Mouse (Mus musculus) adrenal gland, postnatal 4 days (tissue): Measurements from ENCODE around the gene Car5b. TPM values are rescaled to one million over a fixed set of nuclear protein-coding genes. Genes with fewer than 3 reads are reported as not detected.

ENCODE experiments used
- DNase-seq, 2 experiments: peaks; one replicate each; pipeline ENCODE4 v3.0.0; 2021 to 2022; ENCODE audit warnings: low spot score in 2 of 2, mixed read lengths in 2 of 2
- long read RNA-seq, 2 experiments: library from polyadenylated mRNA; stranded (forward); transcript quantifications; one replicate each; pipeline ENCODE4 v2.0.0; 2021
- total RNA-seq, 2 experiments: library from RNA; stranded (reverse); gene quantifications; 2 replicates each; pipeline ENCODE4 v1.2.3; 2021

The Car5b gene
- total RNA-seq, result 1 to 10 TPM; 1.5 to 4.2 TPM
- long read RNA-seq, experiment 1, result 0 reads
- long read RNA-seq, experiment 2, partial matches to known transcripts, result 0 of 1 reads
- long read RNA-seq, experiment 2, other reads (novel, unspliced or antisense), result 0 of 1 reads

DNA sequence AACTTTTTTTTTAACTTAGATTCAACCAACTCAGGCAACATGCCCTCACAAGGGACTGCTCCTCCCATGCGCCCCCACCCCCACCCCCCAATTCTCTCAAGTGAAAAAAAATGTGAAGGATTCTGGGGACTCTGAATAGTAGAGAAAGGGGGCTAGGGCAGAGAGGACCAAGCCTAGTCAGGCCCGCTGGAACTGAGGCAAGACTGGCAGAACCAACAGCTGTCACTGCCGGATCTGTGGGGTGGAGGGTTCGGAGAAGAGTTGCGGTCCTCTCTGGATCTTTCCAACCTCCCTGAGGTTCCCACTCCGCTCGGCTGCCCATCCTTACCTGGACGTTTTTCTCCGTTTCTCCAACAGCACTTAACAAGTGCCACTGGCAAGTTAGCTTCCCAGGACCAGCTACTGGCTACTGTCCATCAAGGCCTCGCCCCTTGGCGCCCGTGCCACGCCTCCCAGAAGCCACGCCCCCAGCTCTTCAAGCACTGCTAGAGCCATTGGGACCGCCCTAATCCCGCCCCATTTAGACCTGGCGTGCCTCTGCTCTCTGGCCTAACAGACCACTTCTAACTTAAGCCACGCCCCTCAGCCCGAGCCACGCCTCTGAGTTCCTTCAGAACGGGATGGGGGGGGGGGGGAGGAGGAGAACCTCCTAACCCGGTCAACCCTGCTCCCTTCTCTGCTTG lies at the start of gene Car5b:
Gene Car5b, minus strand, starts transcription at position 391 of the 683 bp plus-strand sequence.
- DNase-seq, result peak; percentile 50 to 61

DNA sequence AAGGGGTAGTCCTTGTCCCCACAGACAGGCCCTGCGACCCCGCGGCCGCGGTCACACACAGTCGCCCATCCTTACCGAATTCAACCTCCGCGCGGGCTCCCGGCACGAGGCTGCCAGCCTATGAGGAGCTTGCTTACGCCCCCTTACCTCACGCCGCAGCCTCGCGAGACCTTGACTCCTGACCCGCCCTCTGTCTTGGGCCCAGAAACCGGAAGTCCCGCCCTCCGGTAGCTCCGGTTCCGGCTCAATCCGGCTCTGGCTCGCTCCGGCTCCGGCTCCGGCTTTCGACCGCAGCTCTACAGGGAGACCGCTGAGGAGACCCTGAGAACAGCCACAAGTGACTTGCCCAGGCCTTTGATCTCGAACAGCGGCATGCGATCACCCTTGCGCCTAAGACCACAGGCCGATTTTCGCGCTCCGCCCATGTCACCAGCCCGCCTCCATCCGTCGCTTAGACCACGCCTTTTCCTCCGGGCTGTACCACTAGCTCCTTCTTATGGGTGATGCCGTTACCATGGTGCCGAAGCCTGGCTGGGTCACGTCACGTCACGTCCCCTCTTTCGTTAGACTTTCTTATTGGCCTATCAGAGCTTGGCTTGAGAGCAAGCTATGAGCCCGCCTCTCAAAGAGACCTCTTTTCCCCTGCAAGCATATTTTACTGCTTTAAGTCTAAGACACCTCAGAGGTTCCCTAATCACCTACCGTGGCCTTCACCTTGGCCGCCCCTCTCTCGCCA lies 48.4 kb upstream of the Car5b start, which contains the start of gene Siah1b:
Gene Siah1b, minus strand, starts transcription at position 454 of the 736 bp plus-strand sequence.
- DNase-seq, result peak; percentile 50 to 73

DNA sequence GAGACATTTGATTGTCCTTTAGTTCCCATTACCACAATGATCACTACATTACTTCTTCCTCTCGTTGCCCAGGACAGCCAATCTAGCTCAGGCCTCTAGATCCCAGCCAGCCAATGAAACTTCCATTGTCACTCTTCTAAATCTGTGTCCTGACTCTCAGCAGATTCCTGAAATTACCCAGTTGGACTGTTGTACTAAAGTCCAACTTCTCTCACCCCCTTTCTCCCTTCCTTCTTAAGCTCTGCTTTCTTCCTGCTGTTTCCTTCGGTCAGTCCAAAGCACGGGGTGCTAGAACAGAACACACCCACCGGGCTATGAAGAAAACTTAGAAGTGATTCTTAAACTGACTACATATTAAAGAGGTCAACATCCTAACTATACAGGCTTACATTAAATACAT lies 41.2 kb upstream of the Car5b start:
- DNase-seq, result no peak

DNA sequence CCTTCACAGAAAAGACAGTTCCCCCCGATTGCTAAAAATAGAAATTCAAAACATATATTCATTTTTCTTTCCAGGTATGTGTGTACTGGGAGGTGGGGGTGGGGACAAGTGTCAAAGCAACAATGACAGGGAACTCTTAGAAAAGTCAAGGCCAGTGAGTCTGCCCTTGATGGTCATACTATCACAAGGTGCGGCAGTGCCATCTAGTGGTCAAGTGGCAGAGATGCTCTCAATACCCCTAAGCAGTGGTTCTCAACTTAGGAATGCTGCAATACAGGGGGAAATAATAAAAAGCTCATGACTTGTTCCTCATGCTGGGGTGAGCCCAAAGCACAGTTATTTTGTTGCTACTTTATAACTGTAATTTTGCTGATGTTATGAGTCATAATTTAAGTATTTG lies 38.4 kb upstream of the Car5b start:
- DNase-seq, result peak; percentile 8 to 35

DNA sequence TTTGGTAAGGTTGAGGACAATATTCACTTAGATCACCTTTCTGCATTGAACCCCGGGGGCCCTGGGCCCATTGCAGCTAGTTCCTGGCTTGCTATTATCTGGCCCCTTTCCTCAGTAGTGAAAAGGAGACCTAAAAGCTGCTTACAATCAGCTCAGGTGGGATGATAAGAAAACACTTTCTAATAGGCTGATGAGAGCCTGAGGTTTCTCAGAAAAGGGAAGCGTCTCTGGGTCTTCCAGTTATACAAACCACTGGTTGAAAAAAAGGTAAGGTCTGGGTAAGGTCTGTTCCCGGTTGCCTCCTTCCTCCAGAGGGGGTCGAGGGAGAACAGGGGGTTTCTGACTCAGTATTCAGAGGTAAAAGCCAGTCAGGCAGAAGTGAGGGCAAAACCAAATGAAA lies 31.3 kb upstream of the Car5b start:
- no peak for DNase-seq

DNA sequence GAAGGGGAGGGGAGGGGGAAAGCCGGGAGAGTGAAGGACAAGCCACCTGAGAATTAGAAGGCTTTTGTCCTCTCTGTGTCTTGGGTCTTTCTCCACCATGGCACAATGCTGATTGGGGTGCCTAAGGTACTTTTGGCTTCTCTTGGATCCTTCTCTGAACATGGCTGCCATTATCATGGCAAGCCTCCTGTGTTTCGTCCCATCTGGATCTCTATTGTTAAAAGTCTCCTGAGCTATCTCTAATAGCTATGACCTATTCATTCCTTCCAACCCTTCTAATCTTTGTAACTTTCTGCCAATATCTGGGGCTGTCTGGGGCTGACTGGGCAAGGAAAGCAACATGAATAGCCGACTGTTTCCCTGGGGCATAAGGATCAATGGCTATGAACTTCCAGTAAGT lies 30.7 kb upstream of the Car5b start:
- DNase-seq, result no peak

DNA sequence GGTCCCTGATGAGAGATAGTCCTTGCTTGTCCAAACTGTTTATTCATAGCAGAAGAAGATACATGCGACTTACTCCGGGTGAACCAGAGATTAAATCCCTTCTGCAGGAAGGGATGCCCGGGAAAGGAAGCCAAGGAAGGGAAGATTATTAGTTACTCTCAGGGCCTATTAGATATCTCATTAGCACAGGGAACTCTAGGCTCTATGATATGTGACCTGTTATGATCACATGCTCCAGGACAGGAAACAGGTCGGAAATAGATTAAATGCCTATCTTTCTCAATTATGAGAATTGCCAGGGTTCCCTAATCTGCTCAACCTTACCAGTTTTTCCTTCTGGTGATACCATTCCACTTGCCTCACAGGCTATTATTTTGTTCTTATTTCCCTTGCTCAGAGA lies 27.9 kb upstream of the Car5b start:
- DNase-seq, result no peak

DNA sequence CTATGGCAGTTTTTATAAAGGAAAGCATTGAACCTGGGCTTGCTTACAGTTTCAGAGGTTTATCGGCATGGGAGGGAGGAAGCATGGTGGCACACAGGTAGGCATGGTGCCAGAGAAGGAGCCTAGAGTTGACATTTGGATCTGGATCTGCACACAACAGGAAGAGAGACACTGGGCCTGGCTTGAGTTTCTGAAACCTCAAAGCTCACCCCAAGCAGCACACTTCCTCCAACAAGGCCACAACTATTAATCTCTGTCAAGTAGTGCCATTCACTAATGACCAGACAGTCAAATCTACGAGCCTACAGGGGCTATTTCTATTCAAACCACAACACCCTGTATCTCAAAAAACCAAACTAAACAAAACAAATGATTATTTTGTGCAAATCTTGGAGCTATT lies 18.9 kb upstream of the Car5b start:
- no peak for DNase-seq

DNA sequence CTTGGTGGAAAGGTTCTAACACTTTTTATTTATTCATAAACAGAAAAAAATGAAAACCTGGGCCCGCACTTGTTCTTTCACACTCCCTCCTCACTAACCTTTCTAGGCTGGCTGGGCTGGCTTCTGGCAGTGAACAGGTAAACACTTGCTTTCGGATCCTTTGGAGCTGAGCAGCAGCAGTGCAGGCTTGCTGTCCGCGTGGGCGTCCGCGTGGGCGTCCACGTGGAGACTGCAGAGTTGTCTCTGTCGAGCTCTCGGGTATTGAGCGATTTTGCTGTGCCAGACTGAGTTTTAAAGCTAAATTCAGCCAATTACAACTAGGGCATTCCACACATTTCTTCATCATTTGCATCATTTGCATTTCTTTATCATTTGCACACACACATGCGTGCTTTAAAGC lies 14.3 kb upstream of the Car5b start:
- DNase-seq, result no peak

DNA sequence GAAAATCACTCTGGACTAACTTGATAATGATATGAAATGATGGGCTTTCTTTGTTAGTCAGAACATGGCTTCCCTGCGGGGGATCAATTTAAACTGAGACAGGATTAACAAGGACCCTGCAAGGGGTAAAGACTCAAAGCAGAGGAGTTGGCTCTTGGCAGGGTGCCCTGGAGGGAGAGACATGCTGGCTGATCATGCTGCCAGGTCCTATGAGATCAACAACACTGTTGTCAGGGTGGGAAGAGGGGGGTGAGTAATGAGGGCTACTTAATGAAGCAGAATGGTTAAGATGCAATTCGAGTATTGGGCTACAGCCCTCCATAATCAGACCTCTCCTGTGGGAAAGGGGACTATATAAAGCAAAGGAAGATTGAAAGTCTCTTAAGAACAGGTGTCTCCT lies 11.1 kb upstream of the Car5b start:
- DNase-seq, result no peak

DNA sequence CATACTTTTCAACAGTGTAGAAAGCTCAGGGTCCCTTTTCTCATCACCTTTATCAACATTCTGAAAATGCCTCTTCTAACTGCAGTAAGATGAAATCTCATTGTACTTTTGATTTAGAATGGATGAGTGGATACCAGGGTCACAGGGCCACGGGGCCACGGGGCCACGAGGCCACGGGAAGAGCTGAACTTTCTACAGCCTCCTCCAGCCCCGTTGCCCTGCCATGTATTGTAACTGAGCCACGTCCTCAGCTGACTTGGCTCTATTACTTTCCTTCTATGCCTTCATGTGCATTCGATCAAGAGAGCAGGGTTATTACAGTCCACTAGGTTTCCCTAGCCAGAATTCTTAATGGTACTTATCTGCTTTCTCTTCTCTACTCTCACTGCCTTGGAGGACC lies 8.1 kb upstream of the Car5b start:
- DNase-seq, result no peak

DNA sequence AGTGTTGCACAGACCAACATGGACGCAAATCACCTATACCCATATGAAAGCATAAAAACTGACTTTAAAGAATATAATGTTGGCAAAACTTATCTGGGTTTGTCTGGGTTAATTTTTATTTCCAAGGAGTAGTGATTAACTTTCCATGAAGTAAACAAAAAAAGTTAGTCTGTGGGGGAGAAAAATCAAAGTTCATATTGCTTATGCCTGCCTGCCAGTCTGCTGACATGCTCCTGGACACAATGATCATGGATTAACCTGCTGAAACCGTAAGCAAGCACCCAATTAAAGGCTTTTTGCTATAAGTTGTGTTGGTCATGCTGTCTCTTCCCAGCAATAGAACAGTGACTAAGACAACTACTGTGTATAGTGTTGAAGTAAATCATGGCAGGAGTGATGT lies 7.6 kb upstream of the Car5b start:
- DNase-seq, result no peak

DNA sequence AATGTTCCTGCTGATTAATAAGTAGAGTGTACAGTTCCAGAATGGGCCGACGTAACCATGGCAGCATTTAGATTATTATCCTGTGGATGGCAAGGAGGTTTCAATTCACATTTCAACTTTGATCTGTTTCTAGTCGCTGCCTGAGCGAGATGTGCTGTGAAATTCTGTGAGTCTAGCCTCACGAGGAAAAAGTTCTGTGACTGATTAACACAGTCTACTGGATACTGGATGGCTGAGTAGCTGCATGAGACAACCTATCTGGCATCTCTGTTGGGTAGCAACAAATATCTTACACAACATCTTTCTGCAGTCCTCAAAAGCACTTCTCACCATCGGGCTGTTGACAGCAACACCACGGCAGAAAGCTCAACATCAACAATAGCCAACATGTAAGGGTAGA lies 4.7 kb upstream of the Car5b start:
- DNase-seq, result no peak

DNA sequence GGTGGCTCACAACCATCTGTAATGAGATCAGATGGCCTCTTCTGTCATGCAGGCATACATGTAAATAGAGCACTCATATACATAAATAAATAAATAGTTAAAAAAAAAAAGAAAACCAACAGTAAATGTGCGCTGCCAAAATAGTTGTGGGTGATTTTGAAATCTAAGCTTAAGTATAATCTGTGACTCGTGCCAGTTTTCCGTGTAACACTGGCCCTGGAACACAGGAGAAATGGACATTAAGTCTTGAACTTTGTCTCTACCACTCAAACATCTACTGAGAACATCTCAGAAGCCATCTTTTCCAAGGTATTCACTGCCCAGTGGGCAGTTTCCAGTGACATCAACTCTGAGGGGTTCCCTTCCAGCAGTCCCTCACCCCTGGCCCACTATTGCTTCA lies 12.2 kb downstream of the Car5b start:
- DNase-seq, result no peak

DNA sequence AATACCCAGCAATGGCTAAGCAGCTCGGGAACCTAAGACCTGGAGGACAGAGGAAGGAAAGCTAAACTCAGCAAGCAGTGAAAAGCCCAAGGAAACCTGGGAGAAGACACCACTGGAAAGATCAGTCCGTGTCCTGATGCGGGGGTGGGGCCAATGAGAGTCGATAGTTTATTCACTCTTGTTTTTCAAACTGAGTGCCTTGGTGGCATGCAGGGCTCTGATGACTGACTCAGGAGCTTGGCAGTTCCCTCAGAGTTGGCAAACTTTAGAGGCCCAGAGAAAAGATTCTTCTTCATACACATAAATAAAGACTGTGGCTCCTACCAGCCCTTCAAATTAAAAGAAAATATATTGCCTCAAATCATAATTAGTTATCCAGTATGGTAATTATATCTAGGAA lies 12.8 kb downstream of the Car5b start:
- DNase-seq, result no peak

DNA sequence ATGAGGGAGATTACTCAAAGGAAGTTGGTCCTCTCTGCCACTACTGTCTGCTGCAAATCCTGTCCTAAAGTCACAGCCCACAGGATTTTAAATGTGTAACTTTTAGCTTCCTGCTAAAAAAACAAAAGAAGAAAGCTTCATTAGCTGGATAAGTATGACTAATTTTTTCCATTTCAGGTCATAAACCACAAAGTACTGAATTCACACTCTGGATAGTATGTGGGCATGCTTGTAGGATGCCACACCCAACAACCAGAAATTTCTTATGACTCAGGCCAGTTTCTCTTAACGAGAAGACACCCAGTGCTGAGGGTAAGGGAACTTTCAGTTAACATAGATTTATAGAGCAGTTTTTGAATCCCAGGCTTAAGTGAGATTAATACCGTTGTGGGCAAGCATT lies 14.5 kb downstream of the Car5b start:
- no peak for DNase-seq

DNA sequence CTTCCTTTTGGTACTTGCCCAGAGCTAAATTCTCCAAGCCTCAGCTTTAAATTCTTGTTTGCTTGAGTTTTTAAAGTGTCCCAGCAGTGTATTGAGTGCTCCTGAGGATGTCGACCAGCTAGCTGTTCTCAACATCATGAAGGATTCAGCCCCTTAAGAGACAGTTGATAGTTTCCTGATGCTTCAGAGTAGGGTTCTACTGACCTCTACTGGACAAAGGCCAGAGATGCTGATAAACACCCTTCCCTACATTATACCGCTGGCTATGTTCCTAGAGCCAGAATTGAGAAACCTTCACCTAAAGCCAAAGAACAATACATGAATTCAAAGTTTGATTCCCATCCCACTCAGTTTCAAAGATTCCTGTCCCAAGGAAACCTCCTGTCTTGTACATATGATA lies 23.0 kb downstream of the Car5b start:
- no peak for DNase-seq

DNA sequence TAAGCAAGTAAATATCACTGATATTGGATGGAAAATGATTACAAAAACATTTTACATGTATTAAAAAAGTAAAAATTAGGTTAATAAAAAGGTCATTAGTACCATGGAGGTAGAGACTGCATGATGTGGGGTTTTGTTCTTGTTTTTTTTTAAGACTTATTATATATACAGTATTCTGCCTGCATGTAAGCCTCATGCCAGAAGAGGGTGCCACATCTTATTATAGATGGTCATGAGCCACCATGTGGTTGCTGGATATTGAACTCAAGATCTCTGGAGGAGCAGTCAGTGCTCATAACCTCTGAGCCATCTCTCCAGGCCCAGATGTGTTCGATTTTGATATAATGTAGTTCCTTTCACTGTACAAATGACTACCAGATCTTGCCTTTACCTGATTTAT lies 27.9 kb downstream of the Car5b start:
- no peak for DNase-seq

DNA sequence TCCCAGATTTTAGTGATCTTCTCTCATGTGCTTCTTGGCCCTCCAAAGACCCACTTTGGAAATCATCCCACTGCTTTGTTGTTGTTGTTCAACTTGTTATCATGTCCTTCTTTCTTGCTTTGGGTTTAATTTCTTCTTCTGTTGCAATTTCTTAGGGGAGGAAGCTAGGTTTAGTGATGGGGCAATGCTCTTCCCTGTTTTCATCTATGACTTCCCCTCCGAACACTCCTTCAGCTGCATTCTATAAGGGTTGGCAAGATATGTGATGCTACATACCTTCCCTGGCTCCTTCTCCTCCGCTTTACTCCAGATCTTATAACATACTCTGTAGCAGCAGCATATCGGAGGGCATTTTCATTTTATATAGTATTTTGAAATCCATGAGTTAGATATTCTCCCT lies 31.0 kb downstream of the Car5b start:
- no peak for DNase-seq

DNA sequence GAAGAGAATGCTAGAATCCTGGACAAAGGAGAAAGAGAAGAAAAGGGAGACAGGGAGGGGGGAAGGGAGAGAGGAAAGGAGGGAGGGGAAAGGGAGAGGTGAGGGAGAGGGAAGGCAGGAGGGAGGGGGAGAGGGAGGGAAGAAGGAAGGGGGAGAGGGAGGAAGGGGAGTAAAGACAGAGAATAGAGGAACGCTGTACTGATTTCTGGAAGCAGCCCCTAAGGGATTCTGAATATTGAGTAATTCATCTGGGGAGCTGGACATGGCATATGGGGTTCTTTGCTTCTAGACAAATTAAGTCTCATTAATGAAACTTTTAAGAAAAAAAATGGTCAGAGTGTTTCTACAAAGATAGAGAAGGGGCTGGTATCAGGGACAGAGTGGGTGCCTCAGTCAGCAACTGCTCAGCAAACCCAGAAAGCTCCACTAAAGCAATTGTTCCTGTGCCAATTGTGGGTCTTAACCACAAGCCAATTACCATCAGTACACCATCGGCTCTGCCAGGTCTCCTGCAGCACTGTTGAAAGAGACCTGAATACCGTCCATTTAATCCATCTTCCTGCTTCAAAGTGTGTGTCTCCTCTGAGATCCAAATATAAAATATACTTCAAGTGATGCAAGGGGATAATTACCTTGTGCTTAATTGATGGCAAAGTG lies 40.0 kb downstream of the Car5b start:
- DNase-seq, result no peak

DNA sequence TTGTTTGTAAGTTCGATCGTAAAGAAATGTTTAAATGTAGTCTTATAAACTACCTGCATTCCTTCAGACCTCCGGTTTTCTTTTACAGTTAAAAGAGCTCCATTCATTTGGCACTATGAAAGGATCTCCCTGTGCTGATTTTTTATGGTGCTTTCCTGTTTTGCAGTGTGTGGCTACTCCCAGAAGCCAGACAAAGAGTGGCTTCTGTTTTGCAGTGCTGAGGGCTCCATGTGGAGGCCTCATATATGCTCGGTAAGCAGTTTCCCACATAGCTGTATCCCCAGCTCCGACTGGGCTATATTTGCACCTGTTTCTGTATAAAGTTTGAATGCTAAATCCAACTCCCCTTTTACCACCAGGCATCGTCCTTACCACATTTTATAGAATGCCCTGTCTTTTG lies 45.7 kb downstream of the Car5b start:
- DNase-seq, result no peak

DNA sequence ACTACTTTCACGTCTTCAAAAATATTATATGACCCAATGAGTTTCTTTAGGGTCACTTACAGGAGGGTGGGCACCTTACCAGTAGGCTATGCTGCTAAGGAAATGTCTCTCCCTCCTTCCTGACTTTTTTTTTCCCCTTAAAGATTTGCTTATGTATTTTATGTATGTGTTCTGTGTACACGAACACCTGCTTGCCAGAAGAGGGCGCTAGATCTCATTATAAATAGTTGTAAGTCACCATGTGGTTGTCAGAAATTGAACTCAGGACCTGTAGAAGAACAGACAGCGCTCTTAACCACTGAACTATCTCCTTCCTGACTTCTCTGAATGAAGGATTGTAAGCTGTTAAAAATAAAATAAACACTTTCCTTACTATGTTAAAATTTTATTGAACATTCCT lies 46.3 kb downstream of the Car5b start:
- no peak for DNase-seq
